Mouse (Mus musculus): ENCODE measurements at regions not wholly inside any gene's neighbourhood (a gene's known extent, or its start where the extent isn't known, plus 50 kb on each side); places are given as distances from the start of the nearest gene placed in this dataset.

DNA sequence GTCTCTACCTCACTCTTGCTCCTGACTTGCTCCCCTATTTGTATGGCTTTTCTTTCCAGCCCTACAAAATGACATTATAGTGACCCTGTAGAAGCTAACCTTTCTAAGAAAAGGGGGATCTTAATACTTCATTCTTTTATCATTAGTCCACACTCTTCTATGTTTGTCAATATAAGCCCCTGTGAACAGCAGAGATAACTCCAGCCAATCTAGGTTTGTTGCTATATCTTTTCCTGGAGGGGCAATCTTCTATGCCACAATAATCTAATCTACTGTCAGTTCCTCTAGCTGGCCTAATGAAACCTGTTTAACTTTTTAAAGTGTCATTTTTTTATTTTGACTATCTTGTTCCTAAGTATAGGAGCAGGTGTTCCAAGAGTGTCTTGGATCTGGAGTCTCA, 622.2 kb downstream of the Gbe1 start:
- DNase-seq = no peak

DNA sequence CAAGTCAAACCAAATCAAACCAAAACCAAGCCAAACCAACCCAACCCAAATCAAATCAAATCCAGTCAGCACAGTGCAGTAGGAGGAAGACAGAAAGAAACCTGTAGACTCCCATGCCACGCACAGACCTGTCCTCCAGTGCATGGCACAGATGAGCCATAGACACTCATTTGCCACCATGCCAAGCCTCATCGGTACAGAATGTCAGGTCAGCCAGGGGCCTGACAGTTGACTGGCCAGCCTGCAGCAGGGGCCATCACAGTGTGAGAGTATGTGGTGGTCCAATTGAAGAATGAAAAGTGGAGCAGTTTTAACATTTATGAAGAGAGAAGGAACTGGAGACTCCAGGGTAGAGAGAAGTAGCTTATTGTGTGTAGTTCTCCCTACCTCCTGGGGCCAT, 639.2 kb downstream of the Gbe1 start:
- no peak for DNase-seq
